Mouse (Mus musculus): Measurements from ENCODE around the gene Fbxo8. TPM values are rescaled to one million over a fixed set of nuclear protein-coding genes. Genes with fewer than 3 reads are reported as not detected.

The Fbxo8 gene
- total and polyA plus RNA-seq, 2 experiments from 2014 or later = 51.6 to 53.5 TPM

- 84% methylated on average over 4 of the region's 4 CpGs for WGBS
- ATAC-seq (ENCODE audit: insufficient read depth, low read depth) = no peak
- no peak for DNase-seq (ENCODE audit: low spot score)
- Histone ChIP-seq H3K36me3 (replicated peaks; ENCODE audit: control insufficient read depth, insufficient read depth, low read length) (no peaks in the 10 kb centered on the region), H3K27me3 (ENCODE audit: control insufficient read depth, insufficient read depth, low read length) (no peaks in the 10 kb centered on the region), H3K9ac (replicated peaks; ENCODE audit: low read depth, low read length) (no peak overlapping the region), H3K9me3 (replicated peaks; ENCODE audit: control insufficient read depth, low read length) (no peaks in the 10 kb centered on the region), H3K4me1 (ENCODE audit: control insufficient read depth, insufficient read depth) (no peaks in the 10 kb centered on the region), H3K27ac (ENCODE audit: low read depth) (no peak overlapping the region), H3K4me3 (ENCODE audit: low read depth, low read length) (no peak overlapping the region), H3K4me2 (ENCODE audit: low read depth, low read length) (no peak overlapping the region)
- TF ChIP-seq CTCF (IDR thresholded peaks at IDR 0.05; ENCODE audit: low read depth) (no peak), EP300 (IDR thresholded peaks at IDR 0.05; ENCODE audit: low read depth) (no peak)
Measured at GRCm38 (mm10) chr8:56580918-56581317, 30.0 kb downstream of the Fbxo8 start.

- Histone ChIP-seq H3K36me3 (replicated peaks; ENCODE audit: control insufficient read depth, insufficient read depth, low read length) (no peaks in the 10 kb centered on the region), H3K9me3 (replicated peaks; ENCODE audit: control insufficient read depth, low read length) (no peaks in the 10 kb centered on the region), H3K27me3 (ENCODE audit: control insufficient read depth, insufficient read depth, low read length) (no peaks in the 10 kb centered on the region), H3K4me1 (ENCODE audit: control insufficient read depth, insufficient read depth) (no peaks in the 10 kb centered on the region), H3K4me3 (ENCODE audit: low read depth, low read length) (no peak overlapping the region), H3K4me2 (ENCODE audit: low read depth, low read length) (no peak overlapping the region), H3K27ac (ENCODE audit: low read depth) (no peak overlapping the region), H3K9ac (replicated peaks; ENCODE audit: low read depth, low read length) (no peak overlapping the region)
- TF ChIP-seq CTCF (IDR thresholded peaks at IDR 0.05; ENCODE audit: low read depth) (0 out of 2 replicates have a peak, but pooled peaks have one; percentile 14), EP300 (IDR thresholded peaks at IDR 0.05; ENCODE audit: low read depth) (no peak)
- ATAC-seq (ENCODE audit: insufficient read depth, low read depth) (no peak), DNase-seq (ENCODE audit: low spot score) (no peak)
Measured at GRCm38 (mm10) chr8:56582841-56583240, 32.0 kb downstream of the Fbxo8 start.

- H3K36me3 ChIP-seq (replicated peaks; ENCODE audit: control insufficient read depth, insufficient read depth, low read length) = peaks cover 12% of the 10 kb centered on the region
- H3K27ac ChIP-seq (ENCODE audit: low read depth) = no peak overlapping the region
- ATAC-seq (ENCODE audit: insufficient read depth, low read depth) = no peak
- no peaks in the 10 kb centered on the region for H3K9me3 ChIP-seq (replicated peaks; ENCODE audit: control insufficient read depth, low read length)
- no peak overlapping the region for H3K9ac ChIP-seq (replicated peaks; ENCODE audit: low read depth, low read length)
- TF ChIP-seq CTCF (IDR thresholded peaks at IDR 0.05; ENCODE audit: low read depth) = no peak
- no peak for TF ChIP-seq EP300 (IDR thresholded peaks at IDR 0.05; ENCODE audit: low read depth)
- DNase-seq (ENCODE audit: low spot score) = no peak
- 74% methylated on average over 2 of the region's 2 CpGs for WGBS
- H3K4me2 ChIP-seq (ENCODE audit: low read depth, low read length) = no peak overlapping the region
- H3K27me3 ChIP-seq (ENCODE audit: control insufficient read depth, insufficient read depth, low read length) = no peaks in the 10 kb centered on the region
- no peak overlapping the region for H3K4me3 ChIP-seq (ENCODE audit: low read depth, low read length)
- H3K4me1 ChIP-seq (ENCODE audit: control insufficient read depth, insufficient read depth) = no peaks in the 10 kb centered on the region
Measured at GRCm38 (mm10) chr8:56589004-56589403, 38.1 kb downstream of the Fbxo8 start.

GRCm38 (mm10) chr8:56591084-56591483 is 40.2 kb downstream of the Fbxo8 start:
- WGBS = 88% methylated on average over 1 of the region's 1 CpGs
- ATAC-seq (ENCODE audit: insufficient read depth, low read depth) = no peak

GRCm38 (mm10) chr8:56591502-56591901 is 40.6 kb downstream of the Fbxo8 start:
- Histone ChIP-seq H3K9ac (replicated peaks; ENCODE audit: low read depth, low read length) (no peak overlapping the region), H3K4me2 (ENCODE audit: low read depth, low read length) (no peak overlapping the region), H3K9me3 (replicated peaks; ENCODE audit: control insufficient read depth, low read length) (no peaks in the 10 kb centered on the region), H3K27ac (ENCODE audit: low read depth) (no peak overlapping the region), H3K27me3 (ENCODE audit: control insufficient read depth, insufficient read depth, low read length) (no peaks in the 10 kb centered on the region), H3K4me3 (ENCODE audit: low read depth, low read length) (no peak overlapping the region), H3K4me1 (ENCODE audit: control insufficient read depth, insufficient read depth) (no peaks in the 10 kb centered on the region), H3K36me3 (replicated peaks; ENCODE audit: control insufficient read depth, insufficient read depth, low read length) (peaks cover 12% of the 10 kb centered on the region)
- DNase-seq (ENCODE audit: low spot score) (no peak), ATAC-seq (ENCODE audit: insufficient read depth, low read depth) (no peak)
- 93% methylated on average over 5 of the region's 5 CpGs for WGBS
- TF ChIP-seq CTCF (IDR thresholded peaks at IDR 0.05; ENCODE audit: low read depth) (no peak), EP300 (IDR thresholded peaks at IDR 0.05; ENCODE audit: low read depth) (no peak)

More at GRCm38 (mm10) chr8:56591084-56591483, 40.2 kb downstream of the Fbxo8 start:
- H3K36me3 ChIP-seq (replicated peaks; ENCODE audit: control insufficient read depth, insufficient read depth, low read length) = peaks cover 12% of the 10 kb centered on the region
- no peaks in the 10 kb centered on the region for H3K4me1 ChIP-seq (ENCODE audit: control insufficient read depth, insufficient read depth)
- H3K4me2 ChIP-seq (ENCODE audit: low read depth, low read length) = no peak overlapping the region
- DNase-seq (ENCODE audit: low spot score) = no peak
- H3K4me3 ChIP-seq (ENCODE audit: low read depth, low read length) = no peak overlapping the region
- no peaks in the 10 kb centered on the region for H3K9me3 ChIP-seq (replicated peaks; ENCODE audit: control insufficient read depth, low read length)
- no peaks in the 10 kb centered on the region for H3K27me3 ChIP-seq (ENCODE audit: control insufficient read depth, insufficient read depth, low read length)
- TF ChIP-seq CTCF (IDR thresholded peaks at IDR 0.05; ENCODE audit: low read depth) (no peak), EP300 (IDR thresholded peaks at IDR 0.05; ENCODE audit: low read depth) (no peak)
- no peak overlapping the region for H3K27ac ChIP-seq (ENCODE audit: low read depth)
- no peak overlapping the region for H3K9ac ChIP-seq (replicated peaks; ENCODE audit: low read depth, low read length)

GRCm38 (mm10) chr8:56606481-56606880 is 55.6 kb downstream of the Fbxo8 start:
- Histone ChIP-seq H3K36me3 (replicated peaks; ENCODE audit: control insufficient read depth, insufficient read depth, low read length) (no peaks in the 10 kb centered on the region), H3K9ac (replicated peaks; ENCODE audit: low read depth, low read length) (no peak overlapping the region), H3K27ac (ENCODE audit: low read depth) (no peak overlapping the region), H3K4me2 (ENCODE audit: low read depth, low read length) (no peak overlapping the region), H3K4me1 (ENCODE audit: control insufficient read depth, insufficient read depth) (no peaks in the 10 kb centered on the region), H3K9me3 (replicated peaks; ENCODE audit: control insufficient read depth, low read length) (no peaks in the 10 kb centered on the region), H3K27me3 (ENCODE audit: control insufficient read depth, insufficient read depth, low read length) (no peaks in the 10 kb centered on the region), H3K4me3 (ENCODE audit: low read depth, low read length) (no peak overlapping the region)
- 45% methylated on average over 3 of the region's 3 CpGs for WGBS
- TF ChIP-seq CTCF (IDR thresholded peaks at IDR 0.05; ENCODE audit: low read depth) (no peak), EP300 (IDR thresholded peaks at IDR 0.05; ENCODE audit: low read depth) (no peak)
- ATAC-seq (ENCODE audit: insufficient read depth, low read depth) (no peak), DNase-seq (ENCODE audit: low spot score) (no peak)

Data from heart, postnatal 0 days (tissue).